Mouse (Mus musculus): ENCODE data around the gene Zbtb16. TPM values are rescaled to one million over a fixed set of nuclear protein-coding genes. Genes with fewer than 3 reads are reported as not detected.

Gene Zbtb16
- polyA plus RNA-seq, 1 experiment from 2014 or later = 6.1 TPM

DNA sequence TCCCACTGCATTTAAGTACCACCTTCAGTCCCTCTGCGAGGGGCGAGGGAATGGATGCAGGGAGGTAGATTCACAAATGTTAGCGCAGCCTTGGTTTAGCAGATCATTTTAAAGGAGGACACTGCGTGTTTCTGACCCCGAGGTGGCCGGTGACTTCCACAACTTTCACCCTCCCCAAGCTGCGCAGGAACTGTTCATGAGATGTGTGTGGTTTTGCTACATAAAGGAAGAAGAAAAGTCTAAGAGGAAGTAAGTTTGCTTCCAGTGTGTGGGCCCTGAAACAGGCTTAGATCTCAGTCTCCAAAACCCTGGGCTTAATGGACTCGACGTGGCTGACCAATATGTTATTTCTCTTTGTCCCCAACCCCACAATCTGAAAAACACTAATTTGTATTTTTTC, 14.6 kb downstream of the Zbtb16 start:
- H3K9me3 ChIP-seq (ENCODE audit: control insufficient read depth, low read length) = no peaks in the 10 kb centered on the region
- H3K4me3 ChIP-seq (replicated peaks; ENCODE audit: low read length) = no peak overlapping the region
- ATAC-seq = no peak
- peaks cover 11% of the 10 kb centered on the region for H3K4me1 ChIP-seq (replicated peaks; ENCODE audit: control insufficient read depth, insufficient read depth, low read length)
- no peaks in the 10 kb centered on the region for H3K36me3 ChIP-seq (ENCODE audit: control insufficient read depth, insufficient read depth)
- WGBS = 83% methylated on average over 9 of the region's 9 CpGs
- H3K9ac ChIP-seq (replicated peaks; ENCODE audit: low read depth, low read length) = no peak overlapping the region
- no peaks in the 10 kb centered on the region; the same call in 1 of the 2 replicates for H3K27me3 ChIP-seq (replicated peaks; ENCODE audit: control insufficient read depth, insufficient read depth, low read length)
- no peak overlapping the region for H3K27ac ChIP-seq (ENCODE audit: low read length)
- H3K4me2 ChIP-seq (ENCODE audit: low read length) = no peak overlapping the region

DNA sequence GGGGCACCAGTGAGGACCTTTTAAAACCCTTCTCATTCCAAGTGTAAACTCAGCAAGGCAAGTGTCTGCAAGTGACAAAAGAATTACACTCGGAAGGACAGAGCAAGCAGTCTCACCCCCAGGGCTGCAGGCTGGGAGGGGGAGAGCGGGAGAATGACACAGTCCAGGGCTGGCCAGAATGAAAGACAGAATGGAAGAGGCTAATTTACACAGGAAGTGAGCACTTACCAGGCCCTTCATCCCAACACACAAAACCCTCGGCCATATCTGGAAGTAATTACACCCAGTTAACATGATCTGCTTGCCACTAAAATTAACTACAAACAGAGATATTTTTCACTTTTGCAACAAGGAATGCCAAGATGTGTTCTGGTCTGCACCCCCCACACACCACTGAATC, 15.2 kb downstream of the Zbtb16 start:
- WGBS = 26% methylated on average over 3 of the region's 3 CpGs
- no peaks in the 10 kb centered on the region for H3K9me3 ChIP-seq (ENCODE audit: control insufficient read depth, low read length)
- no peak overlapping the region for H3K27ac ChIP-seq (ENCODE audit: low read length)
- no peaks in the 10 kb centered on the region for H3K36me3 ChIP-seq (ENCODE audit: control insufficient read depth, insufficient read depth)
- no peak overlapping the region for H3K9ac ChIP-seq (replicated peaks; ENCODE audit: low read depth, low read length)
- ATAC-seq = no peak
- peaks cover 11% of the 10 kb centered on the region for H3K4me1 ChIP-seq (replicated peaks; ENCODE audit: control insufficient read depth, insufficient read depth, low read length)
- no peak overlapping the region for H3K4me2 ChIP-seq (ENCODE audit: low read length)
- H3K4me3 ChIP-seq (replicated peaks; ENCODE audit: low read length) = no peak overlapping the region
- no peaks in the 10 kb centered on the region; the same call in 1 of the 2 replicates for H3K27me3 ChIP-seq (replicated peaks; ENCODE audit: control insufficient read depth, insufficient read depth, low read length)

DNA sequence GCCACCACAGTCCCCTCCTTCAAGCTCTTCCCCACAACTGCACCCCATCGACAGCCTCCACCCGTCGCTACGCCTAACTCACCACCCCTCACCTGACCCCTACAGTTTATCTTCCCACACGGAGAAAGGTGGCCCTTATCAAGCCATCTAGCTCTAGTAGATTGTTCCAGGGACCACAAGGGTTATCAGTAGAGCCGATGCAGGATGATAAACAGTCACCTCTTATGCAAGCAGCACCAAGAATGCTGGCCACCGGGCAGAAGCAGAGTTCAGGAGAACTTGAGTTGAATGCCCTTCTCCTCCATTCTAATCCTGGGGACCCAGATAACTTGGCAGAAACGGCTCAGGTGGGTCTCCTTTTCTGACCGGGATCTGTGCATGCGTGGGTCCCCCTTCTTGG, 16.3 kb downstream of the Zbtb16 start:
- H3K27ac ChIP-seq (ENCODE audit: low read length) = no peak overlapping the region
- H3K36me3 ChIP-seq (ENCODE audit: control insufficient read depth, insufficient read depth) = no peaks in the 10 kb centered on the region
- no peak for ATAC-seq
- no peak overlapping the region for H3K4me2 ChIP-seq (ENCODE audit: low read length)
- no peaks in the 10 kb centered on the region; the same call in 1 of the 2 replicates for H3K27me3 ChIP-seq (replicated peaks; ENCODE audit: control insufficient read depth, insufficient read depth, low read length)
- peaks cover 11% of the 10 kb centered on the region for H3K4me1 ChIP-seq (replicated peaks; ENCODE audit: control insufficient read depth, insufficient read depth, low read length)
- WGBS = 93% methylated on average over 10 of the region's 10 CpGs
- H3K9me3 ChIP-seq (ENCODE audit: control insufficient read depth, low read length) = no peaks in the 10 kb centered on the region
- no peak overlapping the region for H3K4me3 ChIP-seq (replicated peaks; ENCODE audit: low read length)
- no peak overlapping the region for H3K9ac ChIP-seq (replicated peaks; ENCODE audit: low read depth, low read length)

DNA sequence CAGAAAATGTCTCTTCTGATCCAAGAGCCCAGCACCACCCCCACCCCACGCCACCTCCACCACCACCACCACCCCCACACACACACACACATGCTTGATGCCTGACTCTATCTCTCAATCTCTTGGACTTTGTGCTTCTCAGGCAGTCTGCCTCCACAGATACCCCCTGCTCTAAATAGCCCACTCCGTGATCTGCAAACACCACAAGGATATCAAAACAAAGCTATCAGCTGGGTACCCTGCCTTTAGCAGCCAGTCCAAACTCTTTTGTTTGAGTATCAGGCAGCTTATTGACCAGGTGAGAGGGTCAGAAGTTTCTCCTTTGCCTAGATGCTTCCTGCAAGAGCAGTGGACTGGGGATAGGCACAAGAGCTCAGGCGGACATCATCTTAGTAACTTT, 16.9 kb downstream of the Zbtb16 start:
- no peak overlapping the region for H3K27ac ChIP-seq (ENCODE audit: low read length)
- no peaks in the 10 kb centered on the region for H3K27me3 ChIP-seq (replicated peaks; ENCODE audit: control insufficient read depth, insufficient read depth, low read length)
- H3K36me3 ChIP-seq (ENCODE audit: control insufficient read depth, insufficient read depth) = no peaks in the 10 kb centered on the region
- H3K4me3 ChIP-seq (replicated peaks; ENCODE audit: low read length) = no peak overlapping the region
- peaks cover 14% of the 10 kb centered on the region for H3K4me1 ChIP-seq (replicated peaks; ENCODE audit: control insufficient read depth, insufficient read depth, low read length)
- H3K9ac ChIP-seq (replicated peaks; ENCODE audit: low read depth, low read length) = no peak overlapping the region
- no peak for ATAC-seq
- no peak overlapping the region for H3K4me2 ChIP-seq (ENCODE audit: low read length)
- 84% methylated on average over 3 of the region's 3 CpGs for WGBS
- no peaks in the 10 kb centered on the region for H3K9me3 ChIP-seq (ENCODE audit: control insufficient read depth, low read length)

DNA sequence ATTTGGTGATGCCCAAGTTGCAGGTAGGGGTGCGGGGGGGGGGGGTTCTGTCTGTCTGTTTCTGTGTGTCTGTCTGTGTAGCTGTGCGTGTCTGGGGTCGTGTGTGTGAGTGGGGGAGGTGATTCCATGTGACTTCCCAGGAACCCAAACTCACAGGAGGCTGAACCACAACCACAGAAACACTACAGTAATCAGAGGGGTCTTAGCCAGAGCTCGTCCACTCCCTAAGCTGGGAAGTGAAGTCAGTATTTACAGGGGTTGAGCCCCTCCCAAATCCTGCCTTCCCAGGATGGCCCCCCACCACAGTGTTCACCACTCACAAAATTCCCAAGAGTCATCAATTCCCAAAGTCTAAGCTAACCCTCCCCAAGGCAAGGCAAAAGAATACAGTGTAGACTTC, 18.1 kb downstream of the Zbtb16 start:
- Histone ChIP-seq H3K9ac (replicated peaks; ENCODE audit: low read depth, low read length) (no peak overlapping the region), H3K4me2 (ENCODE audit: low read length) (no peak overlapping the region), H3K4me1 (replicated peaks; ENCODE audit: control insufficient read depth, insufficient read depth, low read length) (peaks cover 10% of the 10 kb centered on the region; the same call in 1 of the 2 replicates), H3K27ac (ENCODE audit: low read length) (no peak overlapping the region), H3K9me3 (ENCODE audit: control insufficient read depth, low read length) (no peaks in the 10 kb centered on the region), H3K27me3 (replicated peaks; ENCODE audit: control insufficient read depth, insufficient read depth, low read length) (no peaks in the 10 kb centered on the region), H3K36me3 (ENCODE audit: control insufficient read depth, insufficient read depth) (no peaks in the 10 kb centered on the region), H3K4me3 (replicated peaks; ENCODE audit: low read length) (no peak overlapping the region)
- WGBS = 84% methylated on average over 4 of the region's 4 CpGs
- ATAC-seq = no peak

DNA sequence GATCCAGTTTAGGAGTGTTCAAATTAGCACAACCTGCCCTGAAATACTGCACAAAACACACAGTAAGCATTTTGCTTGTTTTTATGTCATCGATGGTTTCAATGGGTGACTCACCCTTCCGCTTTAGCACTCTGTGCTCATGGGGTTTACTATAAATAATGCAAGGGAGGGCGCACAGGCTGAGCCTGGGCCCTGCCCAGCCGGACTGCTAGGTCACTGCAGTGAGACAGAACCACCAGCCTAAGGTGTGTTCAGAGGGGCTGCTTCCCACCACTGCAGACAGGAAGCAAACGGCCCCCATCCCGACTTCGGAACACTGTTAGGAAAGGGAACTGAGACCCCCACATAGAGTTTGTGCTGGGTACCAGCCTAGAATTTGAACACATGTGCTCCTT, 18.6 kb downstream of the Zbtb16 start:
- Histone ChIP-seq H3K27ac (ENCODE audit: low read length) (no peak overlapping the region), H3K4me2 (ENCODE audit: low read length) (no peak overlapping the region), H3K9ac (replicated peaks; ENCODE audit: low read depth, low read length) (no peak overlapping the region), H3K4me1 (replicated peaks; ENCODE audit: control insufficient read depth, insufficient read depth, low read length) (0 out of 2 replicates have a peak, but pooled peaks cover 7% of the 10 kb centered on the region), H3K4me3 (replicated peaks; ENCODE audit: low read length) (no peak overlapping the region), H3K36me3 (ENCODE audit: control insufficient read depth, insufficient read depth) (no peaks in the 10 kb centered on the region), H3K9me3 (ENCODE audit: control insufficient read depth, low read length) (no peaks in the 10 kb centered on the region), H3K27me3 (replicated peaks; ENCODE audit: control insufficient read depth, insufficient read depth, low read length) (no peaks in the 10 kb centered on the region)
- 87% methylated on average over 7 of the region's 7 CpGs for WGBS
- no peak for ATAC-seq

DNA sequence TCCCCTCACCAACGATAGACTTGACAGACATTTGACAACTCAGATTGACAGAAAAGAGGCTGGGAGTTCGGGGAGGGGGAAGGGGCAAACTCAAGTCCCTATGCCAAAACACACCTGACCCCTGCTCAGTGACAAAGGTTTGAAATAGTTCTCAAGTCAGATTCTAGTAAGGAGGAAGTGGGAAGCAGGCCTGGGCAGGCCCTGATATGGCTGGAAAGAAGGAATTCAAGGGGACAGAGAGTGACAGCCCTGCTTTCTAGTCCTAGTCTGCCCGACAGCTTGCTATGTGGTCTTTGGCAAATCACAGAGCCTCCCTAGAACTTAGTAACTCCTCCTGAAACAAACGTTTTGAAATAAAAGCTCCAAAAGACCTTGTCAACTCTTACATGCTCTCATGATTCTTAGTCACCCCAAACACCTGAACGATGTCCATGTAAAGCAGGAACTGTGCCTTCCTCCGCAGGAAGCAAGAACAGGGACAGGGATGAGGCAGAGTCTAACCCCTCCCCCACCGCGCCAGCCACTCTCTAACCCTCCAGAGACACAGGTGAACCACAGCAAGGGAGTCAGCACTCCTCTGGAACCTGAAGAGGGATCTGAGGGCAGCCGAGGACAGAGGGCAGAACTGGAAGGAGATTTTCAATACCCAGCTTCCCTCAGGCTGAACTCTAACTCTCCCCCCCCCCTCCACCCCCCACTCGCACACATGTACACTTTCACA, 19.2 kb downstream of the Zbtb16 start:
- no peaks in the 10 kb centered on the region for H3K9me3 ChIP-seq (ENCODE audit: control insufficient read depth, low read length)
- H3K27me3 ChIP-seq (replicated peaks; ENCODE audit: control insufficient read depth, insufficient read depth, low read length) = no peaks in the 10 kb centered on the region
- H3K9ac ChIP-seq (replicated peaks; ENCODE audit: low read depth, low read length) = no peak overlapping the region
- ATAC-seq = no peak
- no peak overlapping the region for H3K4me3 ChIP-seq (replicated peaks; ENCODE audit: low read length)
- H3K36me3 ChIP-seq (ENCODE audit: control insufficient read depth, insufficient read depth) = no peaks in the 10 kb centered on the region
- 0 out of 2 replicates have a peak, but pooled peaks cover 7% of the 10 kb centered on the region for H3K4me1 ChIP-seq (replicated peaks; ENCODE audit: control insufficient read depth, insufficient read depth, low read length)
- no peak overlapping the region for H3K27ac ChIP-seq (ENCODE audit: low read length)
- 61% methylated on average over 10 of the region's 10 CpGs for WGBS
- H3K4me2 ChIP-seq (ENCODE audit: low read length) = no peak overlapping the region

DNA sequence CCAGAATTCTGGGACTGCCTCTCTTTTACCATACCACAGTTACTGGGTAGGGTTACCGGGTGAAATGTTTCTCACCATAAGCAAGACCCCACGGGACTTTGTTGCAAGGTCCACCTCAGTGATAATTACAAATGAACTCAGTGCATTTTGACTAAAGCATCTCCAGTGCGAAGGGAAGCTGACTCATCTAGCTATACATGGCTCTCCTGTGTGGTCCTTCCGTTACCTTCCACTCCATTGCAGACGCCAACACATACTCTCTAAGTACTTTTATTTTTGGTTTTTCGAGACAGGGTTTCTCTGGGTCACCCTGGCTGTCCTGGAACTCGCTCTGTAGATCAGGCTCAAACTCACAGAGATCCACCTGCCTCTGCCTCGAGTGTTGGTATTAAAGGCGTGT, 19.9 kb downstream of the Zbtb16 start:
- no peak for ATAC-seq
- Histone ChIP-seq H3K9ac (replicated peaks; ENCODE audit: low read depth, low read length) (no peak overlapping the region), H3K4me3 (replicated peaks; ENCODE audit: low read length) (no peak overlapping the region), H3K4me1 (replicated peaks; ENCODE audit: control insufficient read depth, insufficient read depth, low read length) (0 out of 2 replicates have a peak, but pooled peaks cover 7% of the 10 kb centered on the region), H3K4me2 (ENCODE audit: low read length) (no peak overlapping the region), H3K27ac (ENCODE audit: low read length) (no peak overlapping the region), H3K9me3 (ENCODE audit: control insufficient read depth, low read length) (no peaks in the 10 kb centered on the region), H3K36me3 (ENCODE audit: control insufficient read depth, insufficient read depth) (no peaks in the 10 kb centered on the region), H3K27me3 (replicated peaks; ENCODE audit: control insufficient read depth, insufficient read depth, low read length) (no peaks in the 10 kb centered on the region)
- WGBS = 94% methylated on average over 9 of the region's 9 CpGs

DNA sequence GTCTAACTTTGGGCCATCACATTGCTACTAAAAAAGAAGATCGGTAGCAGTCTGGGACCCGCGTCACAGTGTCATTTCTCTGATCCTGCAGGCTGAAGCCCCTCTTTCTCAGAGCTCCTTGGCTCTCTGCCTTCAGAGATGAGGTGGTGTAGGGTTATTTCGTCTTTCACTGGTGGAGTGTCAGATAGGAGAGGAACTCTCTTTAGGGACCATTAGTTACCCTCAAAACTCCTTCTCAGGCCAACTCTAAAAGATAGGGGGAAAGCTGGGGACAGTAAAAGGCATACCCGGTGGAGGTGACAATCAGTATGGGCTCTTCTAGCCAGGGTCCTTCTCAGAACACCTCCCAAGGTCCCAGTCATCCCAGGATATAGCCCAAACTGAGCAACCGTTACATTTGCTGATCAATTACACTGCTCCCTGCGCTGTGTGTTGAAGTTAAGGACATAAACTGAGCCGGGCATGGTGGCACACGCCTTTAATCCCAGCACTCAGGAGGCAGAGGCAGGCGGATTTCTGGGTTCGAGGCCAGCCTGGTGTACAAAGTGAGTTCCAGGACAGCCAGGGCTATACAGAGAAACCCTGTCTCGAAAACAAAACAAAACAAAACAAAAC, 21.0 kb downstream of the Zbtb16 start:
- Histone ChIP-seq H3K4me2 (ENCODE audit: low read length) (no peak overlapping the region), H3K9ac (replicated peaks; ENCODE audit: low read depth, low read length) (no peak overlapping the region), H3K4me3 (replicated peaks; ENCODE audit: low read length) (no peak overlapping the region), H3K36me3 (ENCODE audit: control insufficient read depth, insufficient read depth) (no peaks in the 10 kb centered on the region), H3K4me1 (replicated peaks; ENCODE audit: control insufficient read depth, insufficient read depth, low read length) (0 out of 2 replicates have a peak, but pooled peaks cover 3% of the 10 kb centered on the region), H3K27ac (ENCODE audit: low read length) (no peak overlapping the region), H3K27me3 (replicated peaks; ENCODE audit: control insufficient read depth, insufficient read depth, low read length) (no peaks in the 10 kb centered on the region), H3K9me3 (ENCODE audit: control insufficient read depth, low read length) (no peaks in the 10 kb centered on the region)
- WGBS = 91% methylated on average over 12 of the region's 12 CpGs
- no peak for ATAC-seq
